Mouse (Mus musculus) liver, postnatal 0 days (tissue): ENCODE measurements around the gene Ms4a6b. TPM values are rescaled to one million over a fixed set of nuclear protein-coding genes. Genes with fewer than 3 reads are reported as not detected.
"Not testable (repeated sequence)": the region's sequence is repeated elsewhere in the genome, so short reads cannot be mapped to it uniquely, and the experiment has no call there.

Source experiments
- ATAC-seq: fragments of 200-750 bp; cut with Nextera tagmentation; 2 replicates; pipeline ENCODE4 v1.8.0; 2017; ENCODE audit warnings: mild to moderate bottlenecking, moderate library complexity
- DNase-seq: peaks from one replicate; pipeline ENCODE4 v3.0.0-alpha.2; 2016
- H3K27ac ChIP-seq: fragments of 300-500 bp; sonication (generic); 2 replicates; pipeline ENCODE4 v1.5.1; 2014; ENCODE audit warnings: antibody characterized with exemption, moderate library complexity, mild to moderate bottlenecking, low read depth
- H3K27me3 ChIP-seq: fragments of 300-500 bp; sonication (generic); 2 replicates; pipeline ENCODE4 v1.6.1; 2014; ENCODE audit warnings: low read length, control low read depth, mixed read lengths; ENCODE audit not compliant: insufficient read depth
- H3K36me3 ChIP-seq: fragments of 300-500 bp; sonication (generic); replicated peaks from 2 replicates; pipeline ENCODE4 v1.6.1; 2014; ENCODE audit warnings: mild to moderate bottlenecking, control low read depth, low read length, moderate library complexity, mixed read lengths; ENCODE audit not compliant: insufficient read depth
- H3K4me1 ChIP-seq: fragments of 300-500 bp; sonication (generic); 2 replicates; pipeline ENCODE4 v1.6.1; 2014; ENCODE audit warnings: antibody characterized with exemption, mild to moderate bottlenecking, control low read depth; ENCODE audit not compliant: insufficient read depth
- H3K4me2 ChIP-seq: fragments of 300-500 bp; sonication (generic); 2 replicates; pipeline ENCODE4 v1.6.1; 2014; ENCODE audit warnings: low read depth, mild to moderate bottlenecking, low read length, moderate library complexity, mixed read lengths
- H3K4me3 ChIP-seq: fragments of 300-500 bp; sonication (generic); 2 replicates; pipeline ENCODE4 v1.5.1; 2014; ENCODE audit warnings: low read depth, low read length
- H3K9ac ChIP-seq: fragments of 300-500 bp; sonication (generic); replicated peaks from 2 replicates; pipeline ENCODE4 v1.6.1; 2014; ENCODE audit warnings: mild to moderate bottlenecking, moderate library complexity
- H3K9me3 ChIP-seq: fragments of 300-500 bp; sonication (generic); 2 replicates; pipeline ENCODE4 v1.6.1; 2016; ENCODE audit warnings: mild to moderate bottlenecking, control low read depth, low read length, mixed read lengths
- CTCF ChIP-seq: sonication (generic); IDR thresholded peaks from 2 replicates; pipeline ENCODE4 v1.5.1; 2016; ENCODE audit warnings: antibody characterized with exemption, low read depth
- EP300 ChIP-seq: IDR thresholded peaks from 2 replicates; pipeline ENCODE4 v1.6.1; 2016; ENCODE audit warnings: antibody characterized with exemption, low read depth, mild to moderate bottlenecking
- WGBS: fragments of 180-500 bp; shearing (Covaris S2); extraction: QIAGEN DNeasy Blood & Tissue Kit; methylation state at CpG from one replicate; pipeline ENCODE4 v1.1.7; 2014; ENCODE audit not compliant: insufficient replicate concordance; 5-methylcytosine and 5-hydroxymethylcytosine counted together
- polyA plus RNA-seq: library from polyadenylated mRNA; unstranded; fragments of >200 nt; fragmentation: Nextera tagmentation; extraction: Ambion mirVana; gene quantifications from 2 replicates; pipeline ENCODE4 v1.2.1, GENCODE M21; 2015

The Ms4a6b gene
- polyA plus RNA-seq, 1 experiment from 2014 or later = 3.2 TPM

- 77% methylated on average over 6 of the region's 6 CpGs for WGBS
- Histone ChIP-seq H3K4me3 (no peak overlapping the region), H3K27ac (no peak overlapping the region), H3K9me3 (no peaks in the 10 kb centered on the region), H3K4me1 (no peaks in the 10 kb centered on the region), H3K4me2 (no peak overlapping the region), H3K36me3 (no peaks in the 10 kb centered on the region), H3K27me3 (no peaks in the 10 kb centered on the region), H3K9ac (no peak overlapping the region)
- TF ChIP-seq EP300 (no peak), CTCF (no peak)
- ATAC-seq (no peak), DNase-seq (no peak)
Observed at GRCm38 (mm10) chr19:11496361-11496760, 20.0 kb upstream of the Ms4a6b start.

GRCm38 (mm10) chr19:11497300-11497699, 19.0 kb upstream of the Ms4a6b start:
- not testable (repeated sequence) for H3K27me3 ChIP-seq, H3K4me3 ChIP-seq, H3K27ac ChIP-seq, DNase-seq, H3K4me2 ChIP-seq, H3K9ac ChIP-seq, H3K9me3 ChIP-seq, ATAC-seq, H3K4me1 ChIP-seq, H3K36me3 ChIP-seq
- 41% methylated on average over 1 of the region's 1 CpGs for WGBS

DNA sequence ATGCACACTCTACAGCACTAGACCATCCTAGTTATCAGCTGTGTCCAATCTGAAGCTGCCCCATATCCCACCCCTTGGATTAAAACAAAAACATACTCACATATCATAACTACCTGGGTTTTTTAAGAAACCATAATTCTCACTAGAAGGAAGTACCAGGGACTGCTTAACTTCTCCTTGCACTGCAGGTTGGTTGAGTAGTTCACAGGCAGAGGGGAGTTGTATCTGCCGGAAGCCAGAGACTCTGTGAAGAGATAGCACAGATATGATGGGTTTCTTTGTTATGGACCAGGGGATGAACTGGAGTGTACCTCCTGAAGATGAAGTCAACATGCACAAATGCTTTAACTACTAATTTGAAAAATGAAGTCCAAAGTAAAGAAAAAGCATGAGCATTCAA, 15.5 kb upstream of the Ms4a6b start:
- no peak for DNase-seq
- Histone ChIP-seq H3K36me3 (no peaks in the 10 kb centered on the region), H3K27me3 (no peaks in the 10 kb centered on the region), H3K27ac (no peak overlapping the region), H3K4me3 (no peak overlapping the region), H3K9me3 (no peaks in the 10 kb centered on the region), H3K4me1 (no peaks in the 10 kb centered on the region), H3K9ac (no peak overlapping the region), H3K4me2 (no peak overlapping the region)
- TF ChIP-seq EP300 (no peak), CTCF (no peak)
- no peak for ATAC-seq
- WGBS = 84% methylated on average over 1 of the region's 1 CpGs

DNA sequence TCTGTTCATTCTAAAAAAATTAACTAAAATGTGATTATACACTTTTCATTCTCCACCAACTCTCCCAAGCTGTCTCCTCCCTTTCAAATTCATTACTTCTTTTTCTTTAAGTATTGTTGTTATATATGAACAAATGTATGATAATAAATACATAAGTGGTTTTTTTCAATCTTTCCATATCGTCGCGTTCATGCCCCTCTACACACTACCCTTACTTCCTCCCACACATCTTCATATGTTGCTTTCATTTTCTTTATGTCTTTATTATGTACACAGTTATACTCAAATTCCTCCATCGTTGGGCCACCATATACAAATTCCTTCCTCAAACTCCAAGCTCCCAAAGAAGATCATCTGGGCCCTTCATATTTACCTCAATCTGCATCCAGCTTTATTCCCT, 15.0 kb upstream of the Ms4a6b start:
- no peak overlapping the region for H3K4me2 ChIP-seq

DNA sequence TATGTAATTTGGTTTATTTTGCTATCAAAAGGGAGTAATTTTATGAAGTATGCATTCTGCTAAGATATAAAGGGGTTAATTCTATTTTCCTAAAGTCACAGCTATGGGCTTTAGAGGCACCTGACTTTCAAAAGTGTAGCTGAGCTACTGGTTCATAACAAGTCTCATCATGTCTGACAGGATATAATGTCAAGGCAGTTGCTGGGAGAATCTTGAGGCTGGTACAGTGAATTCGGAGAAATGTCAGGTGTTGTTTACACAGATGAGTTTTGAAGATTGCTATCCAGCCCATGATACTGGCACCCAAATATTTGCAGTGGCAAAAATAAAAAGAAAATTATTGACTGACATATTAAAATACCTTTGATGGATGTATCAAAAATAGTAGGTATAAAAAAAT, 11.5 kb upstream of the Ms4a6b start:
- no peaks in the 10 kb centered on the region for H3K9me3 ChIP-seq
- H3K36me3 ChIP-seq = no peaks in the 10 kb centered on the region
- no peak overlapping the region for H3K4me3 ChIP-seq
- TF ChIP-seq EP300 (no peak), CTCF (no peak)
- no peak overlapping the region for H3K4me2 ChIP-seq
- WGBS = 79% methylated on average over 1 of the region's 1 CpGs
- H3K27ac ChIP-seq = no peak overlapping the region
- H3K27me3 ChIP-seq = no peaks in the 10 kb centered on the region
- DNase-seq (no peak), ATAC-seq (no peak)
- H3K4me1 ChIP-seq = no peaks in the 10 kb centered on the region
- no peak overlapping the region for H3K9ac ChIP-seq

More for the DNA sequence above, 15.0 kb upstream of the Ms4a6b start:
- no peak for DNase-seq
- no peak for ATAC-seq
- Histone ChIP-seq H3K4me3 (no peak overlapping the region), H3K27ac (no peak overlapping the region), H3K9ac (no peak overlapping the region), H3K4me1 (no peaks in the 10 kb centered on the region), H3K36me3 (no peaks in the 10 kb centered on the region), H3K27me3 (no peaks in the 10 kb centered on the region), H3K9me3 (no peaks in the 10 kb centered on the region)
- WGBS = 76% methylated on average over 4 of the region's 4 CpGs
- TF ChIP-seq CTCF (no peak), EP300 (no peak)

GRCm38 (mm10) chr19:11513458-11513857, 2.9 kb upstream of the Ms4a6b start:
- no peak overlapping the region for H3K9ac ChIP-seq
- H3K4me2 ChIP-seq = no peak overlapping the region
- no peak for DNase-seq
- H3K4me3 ChIP-seq = no peak overlapping the region
- H3K27ac ChIP-seq = no peak overlapping the region
- peak; percentile 41; the same call in 1 of the 2 replicates for ATAC-seq
- no peaks in the 10 kb centered on the region for H3K9me3 ChIP-seq
- H3K27me3 ChIP-seq = no peaks in the 10 kb centered on the region
- H3K4me1 ChIP-seq = peaks cover 13% of the 10 kb centered on the region
- WGBS = 36% methylated on average over 1 of the region's 1 CpGs
- TF ChIP-seq CTCF = no peak
- TF ChIP-seq EP300 = 0 out of 2 replicates have a peak, but pooled peaks have one; percentile 21
- no peaks in the 10 kb centered on the region for H3K36me3 ChIP-seq

- TF ChIP-seq EP300 = no peak
- no peak for TF ChIP-seq CTCF
- no peak overlapping the region for H3K4me3 ChIP-seq
- no peak overlapping the region for H3K9ac ChIP-seq
- no peak for ATAC-seq
- no peak overlapping the region for H3K4me2 ChIP-seq
- H3K27me3 ChIP-seq = no peaks in the 10 kb centered on the region
- 41% methylated on average over 4 of the region's 4 CpGs for WGBS
- H3K9me3 ChIP-seq = no peaks in the 10 kb centered on the region
- H3K27ac ChIP-seq = no peak overlapping the region
- no peak for DNase-seq
- H3K36me3 ChIP-seq = no peaks in the 10 kb centered on the region
- peaks cover 13% of the 10 kb centered on the region for H3K4me1 ChIP-seq
Observed at GRCm38 (mm10) chr19:11516845-11517244, 533 bp downstream of the Ms4a6b start.

DNA sequence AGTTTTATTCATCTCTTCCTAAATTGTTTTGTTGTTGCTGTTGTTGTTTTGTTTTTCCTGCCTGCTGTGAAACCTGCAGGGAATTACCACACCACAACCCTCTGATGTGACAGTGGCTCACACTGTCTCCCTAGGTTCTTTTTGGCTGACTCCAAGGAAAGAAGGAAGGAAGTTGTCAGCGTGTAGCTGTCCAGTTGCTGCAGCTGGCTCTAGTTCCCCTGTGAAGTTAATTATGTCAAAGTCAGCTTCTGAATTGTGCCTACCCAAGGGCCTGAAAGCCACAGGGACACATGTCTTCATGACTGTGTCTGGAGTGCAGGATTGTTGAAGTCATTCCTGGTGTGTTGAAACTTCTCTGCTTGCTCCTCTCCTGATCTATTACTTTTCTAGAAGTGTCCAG, 1.1 kb downstream of the Ms4a6b start:
- not testable (repeated sequence) for H3K27me3 ChIP-seq, H3K4me2 ChIP-seq, H3K9me3 ChIP-seq, DNase-seq, H3K4me3 ChIP-seq, H3K9ac ChIP-seq, H3K27ac ChIP-seq, H3K36me3 ChIP-seq
- 0 out of 2 replicates have a peak, but pooled peaks have one; percentile 21 for ATAC-seq
- peaks cover 13% of the 10 kb centered on the region for H3K4me1 ChIP-seq
- 0% methylated on average over 1 of the region's 1 CpGs for WGBS

DNA sequence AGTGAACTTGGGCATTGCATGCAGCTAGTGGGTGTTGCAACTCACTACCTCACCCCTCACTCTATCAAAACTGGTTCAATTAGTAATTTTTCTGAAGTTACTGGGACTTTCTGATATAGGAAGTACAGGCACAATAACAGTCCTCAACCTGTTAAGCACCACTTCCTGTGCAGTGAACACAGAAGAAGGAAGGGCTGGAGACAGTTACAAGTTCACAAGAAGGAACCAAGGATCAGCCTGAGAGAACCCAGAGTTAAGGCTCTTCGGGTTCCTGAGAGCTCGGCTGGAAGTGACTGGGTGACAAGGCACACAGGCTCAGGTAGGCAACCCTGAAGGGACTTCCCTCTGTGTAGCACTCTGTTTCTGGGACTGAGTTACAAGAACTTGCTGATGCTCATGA, 2.0 kb downstream of the Ms4a6b start:
- ATAC-seq = not testable (repeated sequence)

More for the DNA sequence above, 2.0 kb downstream of the Ms4a6b start:
- 33% methylated on average over 2 of the region's 2 CpGs for WGBS
- H3K9ac ChIP-seq, DNase-seq, H3K27me3 ChIP-seq, H3K36me3 ChIP-seq, H3K9me3 ChIP-seq, H3K4me3 ChIP-seq: not testable (repeated sequence)
- Histone ChIP-seq H3K27ac (0 out of 2 replicates have a peak overlapping the region, but pooled peaks have one; percentile 8), H3K4me2 (0 out of 2 replicates have a peak overlapping the region, but pooled peaks have one; percentile 1), H3K4me1 (peaks cover 13% of the 10 kb centered on the region)
